Mouse (Mus musculus): ENCODE data around the gene Nlgn1.

- TF ChIP-seq MAFK (IDR thresholded peaks at IDR 0.05; ENCODE audit: insufficient read depth, low read depth, low read length) (no peak), ZC3H11A (IDR thresholded peaks at IDR 0.05; ENCODE audit: borderline replicate concordance, low read depth, low read length) (no peak), HCFC1 (IDR thresholded peaks at IDR 0.05; ENCODE audit: borderline replicate concordance, insufficient read depth, low read length) (no peak), ZNF384 (IDR thresholded peaks at IDR 0.05; ENCODE audit: low read depth, low read length) (no peak)
Measured at GRCm38 (mm10) chr3:25426931-25427330, 905.3 kb downstream of the Nlgn1 start.
